Mouse (Mus musculus) midbrain, postnatal 0 days (tissue): ENCODE results near the gene Cdh23. TPM values are rescaled to one million over a fixed set of nuclear protein-coding genes. Genes with fewer than 3 reads are reported as not detected.
"Not testable (repeated sequence)": the region's sequence is repeated elsewhere in the genome, so short reads cannot be mapped to it uniquely, and the experiment has no call there.

Experiments
- ATAC-seq: fragments of 200-750 bp; cut with Nextera tagmentation; 2 replicates; pipeline ENCODE4 v1.8.0; 2017; ENCODE audit warnings: moderate number of reproducible peaks, mild to moderate bottlenecking, moderate TSS enrichment, moderate library complexity; ENCODE audit not compliant: low FRiP score
- DNase-seq: peaks from one replicate; pipeline ENCODE4 v3.0.0-alpha.2; 2015; ENCODE audit warnings: low spot score
- H3K27ac ChIP-seq: fragments of 300-500 bp; sonication (generic); 2 replicates; pipeline ENCODE4 v1.5.1; 2014; ENCODE audit warnings: low read depth, mild to moderate bottlenecking, low read length, mixed read lengths
- H3K27me3 ChIP-seq: fragments of 300-500 bp; sonication (generic); 2 replicates; pipeline ENCODE4 v1.6.1; 2014; ENCODE audit warnings: low read length, control low read depth, mixed read lengths; ENCODE audit not compliant: insufficient read depth
- H3K36me3 ChIP-seq: fragments of 300-500 bp; sonication (generic); 2 replicates; pipeline ENCODE4 v1.6.1; 2014; ENCODE audit warnings: low read length, control low read depth, mixed read lengths; ENCODE audit not compliant: insufficient read depth
- H3K4me1 ChIP-seq: fragments of 300-500 bp; sonication (generic); 2 replicates; pipeline ENCODE4 v1.6.1; 2014; ENCODE audit warnings: mild to moderate bottlenecking, control low read depth, antibody characterized with exemption, low read length, mixed read lengths; ENCODE audit not compliant: insufficient read depth
- H3K4me2 ChIP-seq: fragments of 300-500 bp; sonication (generic); 2 replicates; pipeline ENCODE4 v1.6.1; 2014; ENCODE audit warnings: low read depth, mild to moderate bottlenecking, low read length, mixed read lengths; ENCODE audit not compliant: poor library complexity, severe bottlenecking
- H3K4me3 ChIP-seq: fragments of 300-500 bp; sonication (generic); 2 replicates; pipeline ENCODE4 v1.5.1; 2014; ENCODE audit warnings: low read depth, mild to moderate bottlenecking, low read length, moderate library complexity
- H3K9ac ChIP-seq: fragments of 300-500 bp; sonication (generic); replicated peaks from 2 replicates; pipeline ENCODE4 v1.6.1; 2014; ENCODE audit warnings: mild to moderate bottlenecking, low read length, moderate library complexity, mixed read lengths; ENCODE audit not compliant: poor library complexity, severe bottlenecking
- H3K9me3 ChIP-seq: fragments of 300-500 bp; sonication (generic); 2 replicates; pipeline ENCODE4 v1.6.1; 2016; ENCODE audit warnings: low read length, control low read depth
- CTCF ChIP-seq: IDR thresholded peaks from 2 replicates; pipeline ENCODE4 v1.5.1; 2016; ENCODE audit warnings: antibody characterized with exemption, mild to moderate bottlenecking
- WGBS: fragments of 180-500 bp; shearing (Covaris S2); extraction: QIAGEN DNeasy Blood & Tissue Kit; methylation state at CpG from one replicate; pipeline ENCODE4 v1.1.7; 2014; 5-methylcytosine and 5-hydroxymethylcytosine counted together
- polyA plus RNA-seq: library from polyadenylated mRNA; unstranded; fragments of >200 nt; fragmentation: Nextera tagmentation; extraction: Ambion mirVana; gene quantifications from 2 replicates; pipeline ENCODE4 v1.2.1, GENCODE M21; 2015
- total RNA-seq: library from RNA; depleted of rRNA; stranded (reverse); fragments of >200 nt; gene quantifications from 2 replicates; pipeline ENCODE4 v1.2.3, GENCODE M21; 2014

Gene Cdh23
- total and polyA plus RNA-seq, 2 experiments from 2014 or later = 4.8 to 20.8 TPM

GRCm38 (mm10) chr10:60721640-60722039 is 25.4 kb upstream of the Cdh23 start:
- H3K27ac ChIP-seq = no peak overlapping the region
- no peaks in the 10 kb centered on the region for H3K36me3 ChIP-seq
- no peaks in the 10 kb centered on the region for H3K9me3 ChIP-seq
- H3K4me1 ChIP-seq = no peaks in the 10 kb centered on the region
- no peak for DNase-seq
- H3K27me3 ChIP-seq = no peaks in the 10 kb centered on the region
- H3K4me3 ChIP-seq = no peak overlapping the region
- WGBS = 31% methylated on average over 12 of the region's 12 CpGs
- H3K4me2 ChIP-seq = no peak overlapping the region
- H3K9ac ChIP-seq = no peak overlapping the region
- TF ChIP-seq CTCF = no peak
- no peak for ATAC-seq

- WGBS = 85% methylated on average over 5 of the region's 5 CpGs
- DNase-seq (no peak), ATAC-seq (no peak)
- no peaks in the 10 kb centered on the region for H3K27me3 ChIP-seq
- no peak overlapping the region for H3K4me2 ChIP-seq
- H3K9me3 ChIP-seq = no peaks in the 10 kb centered on the region
- no peak for TF ChIP-seq CTCF
- H3K27ac ChIP-seq = no peak overlapping the region
- no peak overlapping the region for H3K4me3 ChIP-seq
- no peak overlapping the region for H3K9ac ChIP-seq
- no peaks in the 10 kb centered on the region for H3K4me1 ChIP-seq
- H3K36me3 ChIP-seq = peaks cover 7% of the 10 kb centered on the region
Observed at GRCm38 (mm10) chr10:60720461-60720860, 24.2 kb upstream of the Cdh23 start.

- no peak overlapping the region for H3K9ac ChIP-seq
- DNase-seq = no peak
- no peak overlapping the region for H3K4me3 ChIP-seq
- TF ChIP-seq CTCF = no peak
- H3K4me2 ChIP-seq = no peak overlapping the region
- peaks cover 11% of the 10 kb centered on the region for H3K36me3 ChIP-seq
- 85% methylated on average over 2 of the region's 2 CpGs for WGBS
- H3K27ac ChIP-seq = no peak overlapping the region
- peaks cover 4% of the 10 kb centered on the region; the same call in 1 of the 2 replicates for H3K9me3 ChIP-seq
- no peaks in the 10 kb centered on the region for H3K27me3 ChIP-seq
- no peak for ATAC-seq
- H3K4me1 ChIP-seq = no peaks in the 10 kb centered on the region
Observed at GRCm38 (mm10) chr10:60718491-60718890, 22.2 kb upstream of the Cdh23 start.

GRCm38 (mm10) chr10:60716449-60716848 is 20.2 kb upstream of the Cdh23 start:
- WGBS = 94% methylated on average over 3 of the region's 3 CpGs

GRCm38 (mm10) chr10:60712299-60712698 is 16.0 kb upstream of the Cdh23 start:
- H3K27ac ChIP-seq, H3K9me3 ChIP-seq, H3K4me1 ChIP-seq, H3K4me2 ChIP-seq, H3K27me3 ChIP-seq, H3K4me3 ChIP-seq, DNase-seq, ATAC-seq, H3K9ac ChIP-seq: not testable (repeated sequence)
- WGBS = 78% methylated on average over 7 of the region's 8 CpGs
- H3K36me3 ChIP-seq = peaks cover 11% of the 10 kb centered on the region

More at GRCm38 (mm10) chr10:60716449-60716848, 20.2 kb upstream of the Cdh23 start:
- no peak overlapping the region for H3K4me2 ChIP-seq
- TF ChIP-seq CTCF = no peak
- peaks cover 4% of the 10 kb centered on the region; the same call in 1 of the 2 replicates for H3K9me3 ChIP-seq
- no peak for ATAC-seq
- no peak overlapping the region for H3K4me3 ChIP-seq
- H3K36me3 ChIP-seq = peaks cover 11% of the 10 kb centered on the region
- no peak overlapping the region for H3K9ac ChIP-seq
- H3K27ac ChIP-seq = no peak overlapping the region
- no peak for DNase-seq
- H3K27me3 ChIP-seq = no peaks in the 10 kb centered on the region
- H3K4me1 ChIP-seq = no peaks in the 10 kb centered on the region

GRCm38 (mm10) chr10:60708837-60709236 is 12.5 kb upstream of the Cdh23 start:
- H3K4me1 ChIP-seq = no peaks in the 10 kb centered on the region
- no peak overlapping the region for H3K4me2 ChIP-seq
- no peak overlapping the region for H3K27ac ChIP-seq
- 85% methylated on average over 5 of the region's 5 CpGs for WGBS
- no peak for ATAC-seq
- H3K9ac ChIP-seq = no peak overlapping the region
- TF ChIP-seq CTCF = no peak
- H3K4me3 ChIP-seq = no peak overlapping the region
- H3K27me3 ChIP-seq = no peaks in the 10 kb centered on the region
- H3K36me3 ChIP-seq = no peaks in the 10 kb centered on the region
- peaks cover 1% of the 10 kb centered on the region; the same call in 1 of the 2 replicates for H3K9me3 ChIP-seq
- DNase-seq = no peak
